Mouse (Mus musculus) small intestine, adult 2 months (tissue): Measurements from ENCODE around the gene P2ry13. TPM values are rescaled to one million over a fixed set of nuclear protein-coding genes. Genes with fewer than 3 reads are reported as not detected.

ENCODE experiments used
- H3K27ac ChIP-seq: fragments of 200-500 bp; 2 replicates; pipeline ENCODE4 v1.5.1; 2012; ENCODE audit warnings: low read depth, low read length, control low read depth, inconsistent platforms; ENCODE audit not compliant: insufficient read depth
- H3K27me3 ChIP-seq: fragments of 200-500 bp; 2 replicates; pipeline ENCODE4 v1.6.1; 2012; ENCODE audit warnings: mild to moderate bottlenecking, moderate library complexity, low read length, inconsistent platforms; ENCODE audit not compliant: control insufficient read depth, insufficient read depth
- H3K36me3 ChIP-seq: fragments of 200-500 bp; 2 replicates; pipeline ENCODE4 v1.6.1; 2012; ENCODE audit warnings: mild to moderate bottlenecking, low read length, control low read depth, inconsistent platforms; ENCODE audit not compliant: control insufficient read depth, insufficient read depth
- H3K4me1 ChIP-seq: fragments of 200-500 bp; 2 replicates; pipeline ENCODE4 v1.6.1; 2012; ENCODE audit warnings: low read length, inconsistent platforms, mixed read lengths; ENCODE audit not compliant: control insufficient read depth, insufficient read depth, insufficient read length
- H3K4me3 ChIP-seq: fragments of 200-500 bp; 2 replicates; pipeline ENCODE4 v1.5.1; 2012; ENCODE audit warnings: low read depth, mild to moderate bottlenecking, control low read depth, inconsistent platforms, low read length, moderate library complexity
- CTCF ChIP-seq: fragments of 200-500 bp; IDR thresholded peaks from 2 replicates; pipeline ENCODE4 v1.5.1; 2012; ENCODE audit warnings: low read depth, mild to moderate bottlenecking, control low read depth, inconsistent platforms, low read length, moderate library complexity, mixed read lengths; ENCODE audit not compliant: insufficient replicate concordance, insufficient read length; ENCODE audit errors: extremely low read depth
- POLR2A ChIP-seq: fragments of 200-500 bp; IDR thresholded peaks from 2 replicates; pipeline ENCODE4 v1.6.1; 2012; ENCODE audit warnings: low read depth, mild to moderate bottlenecking, control low read depth, inconsistent platforms, low read length, moderate library complexity
- WGBS: fragments of 180-500 bp; shearing (Covaris S2); methylation state at CpG from one replicate; pipeline ENCODE4 v1.1.7; 2018; 5-methylcytosine and 5-hydroxymethylcytosine counted together
- polyA plus RNA-seq: library from polyadenylated mRNA; depleted of rRNA; stranded (reverse); fragments of >200 nt; gene quantifications from 2 replicates; pipeline ENCODE4 v1.2.3, GENCODE M21; 2012; rRNA removed

The P2ry13 gene
- polyA plus RNA-seq, 1 experiment: 0.74 TPM

GRCm38 (mm10) chr3:59175234-59175633 is 35.4 kb downstream of the P2ry13 start:
- Histone ChIP-seq H3K4me1 (no peaks in the 10 kb centered on the region), H3K27me3 (no peaks in the 10 kb centered on the region), H3K36me3 (no peaks in the 10 kb centered on the region), H3K27ac (no peak overlapping the region), H3K4me3 (no peak overlapping the region)
- TF ChIP-seq POLR2A (no peak), CTCF (no peak)
- 25% methylated on average over 5 of the region's 5 CpGs for WGBS

DNA sequence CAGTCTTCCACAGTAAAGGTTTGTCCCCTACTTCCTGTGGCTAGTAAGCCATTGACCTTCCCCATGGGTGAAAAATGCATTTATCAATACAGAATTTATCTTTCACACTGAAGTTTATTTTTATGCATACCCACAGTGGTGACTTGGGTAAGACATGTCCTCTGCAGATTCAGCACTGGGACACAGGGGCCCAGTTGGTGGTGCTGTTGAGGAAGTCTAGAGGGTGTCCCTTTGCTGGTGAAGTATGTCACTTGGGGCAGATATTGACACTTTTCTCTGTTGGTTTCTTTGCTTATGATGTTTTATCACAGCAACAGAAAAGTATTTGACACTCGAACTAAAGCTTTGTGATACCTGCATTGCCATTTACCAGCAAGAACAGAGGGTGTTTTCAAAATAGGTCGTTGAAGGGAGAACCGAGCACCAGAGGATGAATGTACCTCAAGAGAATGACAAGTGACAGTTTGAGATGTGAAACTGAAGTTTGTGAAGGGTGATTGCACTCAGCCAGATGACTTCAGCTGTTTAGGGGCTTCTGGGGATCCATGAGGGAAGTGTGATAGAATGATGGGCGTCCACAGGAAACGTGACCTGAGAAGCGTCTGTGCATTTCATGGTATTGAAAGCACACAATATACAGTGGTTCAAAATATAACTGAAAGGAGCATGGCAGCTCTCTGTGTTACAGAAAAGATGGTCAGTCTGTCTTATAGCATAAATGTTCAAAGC is 36.1 kb downstream of the P2ry13 start:
- H3K27ac ChIP-seq: no peak overlapping the region
- no peak for TF ChIP-seq POLR2A
- no peak for TF ChIP-seq CTCF
- H3K4me1 ChIP-seq: no peaks in the 10 kb centered on the region
- no peak overlapping the region for H3K4me3 ChIP-seq
- H3K36me3 ChIP-seq: no peaks in the 10 kb centered on the region
- H3K27me3 ChIP-seq: no peaks in the 10 kb centered on the region
- WGBS: 75% methylated on average over 6 of the region's 6 CpGs

DNA sequence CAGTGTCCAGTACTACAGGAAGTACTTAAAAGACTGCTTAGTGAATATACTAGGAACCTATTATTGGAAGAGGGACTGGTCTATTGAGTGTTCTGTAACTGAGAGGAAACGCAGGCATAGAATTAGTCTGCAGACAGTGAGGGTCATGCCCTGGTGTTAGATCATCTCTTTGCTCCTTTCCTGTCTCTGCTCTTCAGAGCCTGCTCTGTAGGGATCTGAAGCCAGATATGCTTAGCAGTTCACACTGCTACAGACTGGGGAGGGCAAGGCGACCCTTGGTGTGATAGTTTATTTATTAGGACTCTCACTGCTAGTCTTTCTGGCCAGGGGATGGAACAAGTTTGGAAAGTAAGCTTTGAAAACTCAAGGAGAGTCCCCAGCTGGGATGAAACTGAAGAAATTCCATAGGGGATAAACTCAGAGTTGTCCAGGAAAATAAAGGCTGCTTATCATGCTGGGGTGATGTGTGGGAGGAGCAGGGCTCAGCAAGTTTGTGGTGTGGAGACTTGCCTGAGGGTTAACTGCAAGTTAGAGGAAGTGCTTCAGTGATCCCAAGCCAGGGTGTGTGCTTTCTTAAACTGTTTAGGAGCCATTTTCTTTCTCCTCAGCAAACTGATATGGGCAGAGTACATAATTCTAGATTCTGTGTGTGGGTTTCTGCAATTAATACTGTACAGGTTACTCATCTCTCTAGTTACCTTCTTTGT is 40.6 kb downstream of the P2ry13 start:
- Histone ChIP-seq H3K27ac (no peak overlapping the region), H3K27me3 (no peaks in the 10 kb centered on the region)
- 69% methylated on average over 2 of the region's 2 CpGs for WGBS

DNA sequence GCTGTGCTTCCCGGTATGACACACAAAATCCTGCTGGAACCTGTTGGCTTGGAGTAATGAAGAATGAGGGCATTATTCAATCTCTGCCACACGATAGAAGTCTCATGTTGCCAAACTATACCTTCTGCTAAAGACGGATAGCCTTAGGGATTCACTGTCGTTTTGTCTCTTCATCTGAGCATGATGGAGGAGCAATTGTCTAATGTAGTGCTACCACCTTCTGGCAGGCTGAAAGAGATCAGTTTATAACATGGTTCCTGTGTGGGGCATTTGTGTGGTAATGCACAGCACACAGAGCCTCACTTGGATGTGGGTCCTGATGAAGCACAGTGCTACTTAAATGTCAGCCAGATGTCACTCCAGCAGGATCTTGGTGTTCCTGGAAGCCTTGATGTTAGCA is 41.5 kb downstream of the P2ry13 start:
- 75% methylated on average over 4 of the region's 4 CpGs for WGBS
- no peak overlapping the region for H3K4me3 ChIP-seq
- no peak overlapping the region for H3K27ac ChIP-seq
- H3K27me3 ChIP-seq: no peaks in the 10 kb centered on the region
- H3K4me1 ChIP-seq: no peaks in the 10 kb centered on the region
- TF ChIP-seq CTCF (no peak), POLR2A (no peak)
- H3K36me3 ChIP-seq: no peaks in the 10 kb centered on the region

More for the DNA sequence above, 40.6 kb downstream of the P2ry13 start:
- no peaks in the 10 kb centered on the region for H3K36me3 ChIP-seq
- H3K4me1 ChIP-seq: no peaks in the 10 kb centered on the region
- H3K4me3 ChIP-seq: no peak overlapping the region
- TF ChIP-seq POLR2A (no peak), CTCF (no peak)

DNA sequence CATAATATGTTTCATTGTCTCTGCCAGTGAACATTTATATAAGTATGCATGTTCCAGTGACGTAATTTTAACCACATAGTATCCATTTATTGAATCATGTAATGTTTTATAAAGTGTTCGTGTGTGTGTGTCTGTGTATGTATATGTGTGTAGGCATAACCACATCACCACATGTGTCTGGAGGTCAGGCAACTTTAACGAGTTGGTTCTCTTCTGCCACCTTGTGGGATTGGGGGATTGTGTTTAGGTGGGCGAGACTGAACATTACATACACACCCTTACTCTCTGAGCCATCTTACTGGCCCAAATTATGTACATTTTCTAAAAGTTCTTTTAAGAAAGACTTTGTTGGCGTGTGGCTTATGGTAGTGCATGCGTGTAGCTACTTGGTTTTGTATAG is 42.2 kb downstream of the P2ry13 start:
- Histone ChIP-seq H3K4me1 (no peaks in the 10 kb centered on the region), H3K36me3 (no peaks in the 10 kb centered on the region), H3K27ac (no peak overlapping the region), H3K27me3 (no peaks in the 10 kb centered on the region), H3K4me3 (no peak overlapping the region)
- TF ChIP-seq CTCF: no peak
- no peak for TF ChIP-seq POLR2A
- WGBS: 80% methylated on average over 6 of the region's 6 CpGs

DNA sequence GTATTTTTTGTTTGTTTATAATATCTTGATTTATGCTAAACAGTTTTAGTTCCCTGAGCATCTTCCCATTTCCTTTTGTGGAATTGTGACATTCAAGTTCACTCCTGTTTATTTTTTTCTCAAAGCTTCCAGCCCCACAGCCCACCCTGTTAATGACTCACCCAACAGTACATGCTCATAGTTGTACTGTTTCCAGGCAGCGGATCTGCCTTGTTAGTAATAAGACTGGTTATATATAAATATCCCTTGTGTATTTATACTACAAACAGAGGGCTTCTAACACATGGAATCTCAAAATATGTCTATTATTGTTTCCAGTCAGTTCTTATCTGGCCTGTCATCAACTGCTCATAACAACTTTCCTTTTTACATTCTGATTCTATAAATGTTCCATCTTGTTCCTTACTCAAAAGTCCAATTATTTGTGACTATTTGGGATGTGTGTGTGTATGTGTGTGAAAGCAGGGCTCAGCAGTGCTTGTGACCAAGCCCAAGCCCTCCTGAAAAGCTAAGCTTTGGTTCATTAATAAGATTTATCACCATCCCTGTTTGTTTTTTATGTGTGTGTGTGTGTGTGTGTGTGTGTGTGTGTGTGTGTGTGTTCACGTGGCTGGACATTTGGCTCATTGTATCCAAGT is 43.1 kb downstream of the P2ry13 start:
- 77% methylated on average over 2 of the region's 2 CpGs for WGBS
- Histone ChIP-seq H3K4me1 (no peaks in the 10 kb centered on the region), H3K27ac (no peak overlapping the region), H3K27me3 (no peaks in the 10 kb centered on the region), H3K4me3 (no peak overlapping the region), H3K36me3 (no peaks in the 10 kb centered on the region)
- TF ChIP-seq CTCF (no peak), POLR2A (no peak)

GRCm38 (mm10) chr3:59160465-59160864 is 50.2 kb downstream of the P2ry13 start:
- no peaks in the 10 kb centered on the region for H3K36me3 ChIP-seq
- H3K27me3 ChIP-seq: no peaks in the 10 kb centered on the region
- no peak overlapping the region for H3K27ac ChIP-seq
- H3K4me1 ChIP-seq: no peaks in the 10 kb centered on the region
- no peak overlapping the region for H3K4me3 ChIP-seq
- 63% methylated on average over 1 of the region's 1 CpGs for WGBS
- TF ChIP-seq POLR2A (no peak), CTCF (no peak)

Other genes with a start within 250 kb of the P2ry13 start
- gene Med12l, start 205.1 kb downstream of the P2ry13 start, polyA plus RNA-seq: 0.43 and 0.47 TPM in 2 replicates
- gene Gpr171, start 109.1 kb downstream of the P2ry13 start, polyA plus RNA-seq: 0.32 and 0.49 TPM in 2 replicates
- 3.4 TPM in 2 replicates for gene P2ry14, start 57.3 kb downstream of the P2ry13 start, polyA plus RNA-seq
- gene Gpr87, start 15.8 kb downstream of the P2ry13 start, polyA plus RNA-seq: not detected in 2 replicates
- 0.56 and 1.1 TPM in 2 replicates for gene P2ry12, start 52.0 kb upstream of the P2ry13 start, polyA plus RNA-seq
- 0.22 and 1.0 TPM in 2 replicates for gene Igsf10, start 133.5 kb upstream of the P2ry13 start, polyA plus RNA-seq